Mouse (Mus musculus) thymus, adult 2 months (tissue): Measurements from ENCODE around the gene Hoxc6.

ENCODE experiments used
- CTCF ChIP-seq: fragments of 200-500 bp; IDR thresholded peaks from 2 replicates; pipeline ENCODE4 v1.5.1; 2012; ENCODE audit warnings: mild to moderate bottlenecking, control low read depth, low read length, moderate library complexity, borderline replicate concordance; ENCODE audit not compliant: control insufficient read depth, poor library complexity, insufficient read depth; ENCODE audit errors: extremely low read depth
- POLR2A ChIP-seq: fragments of 200-500 bp; IDR thresholded peaks from 2 replicates; pipeline ENCODE4 v1.6.1; 2012; ENCODE audit warnings: mild to moderate bottlenecking, low read length, control low read depth, moderate library complexity; ENCODE audit not compliant: control insufficient read depth, poor library complexity, insufficient read depth; ENCODE audit errors: extremely low read depth

GRCm38 (mm10) chr15:102992206-102992605 lies 5.9 kb upstream of the Hoxc6 start:
- TF ChIP-seq POLR2A (no peak), CTCF (no peak)
